Mouse (Mus musculus): ENCODE data around the gene Gm8206. TPM values are rescaled to one million over a fixed set of nuclear protein-coding genes. Genes with fewer than 3 reads are reported as not detected.
"Not testable (repeated sequence)": the region's sequence is repeated elsewhere in the genome, so short reads cannot be mapped to it uniquely, and the experiment has no call there.

The Gm8206 gene
- polyA plus RNA-seq (2012; rRNA removed) = 0.05 TPM in 1 of 2 replicates, not detected in the other

- H3K4me1 ChIP-seq (replicated peaks; ENCODE audit: control insufficient read depth, insufficient read depth, low read length); DNase-seq; H3K27me3 ChIP-seq (ENCODE audit: control insufficient read depth, insufficient read depth, low read length); H3K36me3 ChIP-seq (ENCODE audit: control insufficient read depth, insufficient read depth, low read length); H3K27ac ChIP-seq (ENCODE audit: control insufficient read depth, insufficient read depth, low read length); H3K4me3 ChIP-seq (ENCODE audit: control insufficient read depth, insufficient read depth, low read length): not testable (repeated sequence)
- WGBS = 93% methylated on average over 3 of the region's 3 CpGs
Observed at GRCm38 (mm10) chr14:6093842-6094241, at the start of gene Gm8206. TSS of gene Gm8206 (minus strand) at chr14:6093942.

DNA sequence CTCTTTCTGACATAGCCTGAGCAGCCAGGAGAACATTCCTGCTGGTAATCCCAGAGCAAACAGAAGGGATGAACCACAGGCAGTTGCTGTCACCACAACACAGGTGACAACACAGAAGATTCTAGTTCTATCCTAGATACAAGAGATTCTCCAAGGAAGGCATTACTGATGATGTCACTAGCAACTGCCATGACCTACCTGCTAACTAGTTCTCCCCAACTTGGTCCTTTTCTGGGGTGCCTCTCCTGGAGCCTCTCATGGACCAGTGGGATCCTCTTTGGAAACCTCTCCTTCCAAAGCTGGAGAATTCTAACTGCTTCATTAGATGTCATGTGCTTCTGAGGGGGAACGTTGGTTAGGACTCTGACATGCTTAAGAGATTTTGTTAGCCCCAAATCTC lies 32.0 kb upstream of the Gm8206 start, which contains the start of gene Gm3476:
Gene Gm3476 (minus strand): TSS at position 101 of the 400 bp plus-strand sequence.
- H3K4me3 ChIP-seq (ENCODE audit: control insufficient read depth, insufficient read depth, low read length); H3K4me1 ChIP-seq (replicated peaks; ENCODE audit: control insufficient read depth, insufficient read depth, low read length); H3K27ac ChIP-seq (ENCODE audit: control insufficient read depth, insufficient read depth, low read length); DNase-seq; H3K36me3 ChIP-seq (ENCODE audit: control insufficient read depth, insufficient read depth, low read length); H3K27me3 ChIP-seq (ENCODE audit: control insufficient read depth, insufficient read depth, low read length): not testable (repeated sequence)
- no CpG with 5 or more reads among the region's 1 CpGs for WGBS

GRCm38 (mm10) chr14:6108272-6108925 lies 14.7 kb upstream of the Gm8206 start, which contains the start of gene Gm3468:
TSS of gene Gm3468 (minus strand) at chr14:6108665.
- DNase-seq = peak; percentile 30
- H3K36me3 ChIP-seq (ENCODE audit: control insufficient read depth, insufficient read depth, low read length); H3K4me3 ChIP-seq (ENCODE audit: control insufficient read depth, insufficient read depth, low read length); H3K27ac ChIP-seq (ENCODE audit: control insufficient read depth, insufficient read depth, low read length); H3K27me3 ChIP-seq (ENCODE audit: control insufficient read depth, insufficient read depth, low read length); H3K4me1 ChIP-seq (replicated peaks; ENCODE audit: control insufficient read depth, insufficient read depth, low read length): not testable (repeated sequence)
- 4% methylated on average over 42 of the region's 51 CpGs for WGBS

DNA sequence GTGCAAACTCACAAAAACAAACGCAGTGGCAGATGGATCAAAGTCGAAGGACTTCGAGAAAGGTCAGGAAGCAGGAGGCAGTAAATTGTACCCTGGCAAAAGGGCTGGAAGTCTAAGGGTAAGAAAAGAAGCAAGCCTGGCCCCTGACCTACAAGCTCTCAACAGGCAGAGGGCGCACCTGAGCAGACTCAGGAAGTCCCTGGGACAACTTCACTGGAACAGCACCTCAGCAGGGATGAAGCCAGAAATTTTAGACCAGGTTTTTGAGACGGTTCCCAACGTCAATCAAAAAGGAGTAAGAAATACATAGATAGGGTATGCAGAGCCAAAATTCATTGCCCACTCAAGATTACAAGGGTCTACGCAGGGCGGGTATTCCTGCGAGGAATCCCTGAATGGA lies 13.8 kb upstream of the Gm8206 start:
- 18% methylated on average over 9 of the region's 9 CpGs for WGBS
- H3K27me3 ChIP-seq (ENCODE audit: control insufficient read depth, insufficient read depth, low read length); H3K36me3 ChIP-seq (ENCODE audit: control insufficient read depth, insufficient read depth, low read length); H3K4me1 ChIP-seq (replicated peaks; ENCODE audit: control insufficient read depth, insufficient read depth, low read length); H3K4me3 ChIP-seq (ENCODE audit: control insufficient read depth, insufficient read depth, low read length); DNase-seq; H3K27ac ChIP-seq (ENCODE audit: control insufficient read depth, insufficient read depth, low read length): not testable (repeated sequence)

DNA sequence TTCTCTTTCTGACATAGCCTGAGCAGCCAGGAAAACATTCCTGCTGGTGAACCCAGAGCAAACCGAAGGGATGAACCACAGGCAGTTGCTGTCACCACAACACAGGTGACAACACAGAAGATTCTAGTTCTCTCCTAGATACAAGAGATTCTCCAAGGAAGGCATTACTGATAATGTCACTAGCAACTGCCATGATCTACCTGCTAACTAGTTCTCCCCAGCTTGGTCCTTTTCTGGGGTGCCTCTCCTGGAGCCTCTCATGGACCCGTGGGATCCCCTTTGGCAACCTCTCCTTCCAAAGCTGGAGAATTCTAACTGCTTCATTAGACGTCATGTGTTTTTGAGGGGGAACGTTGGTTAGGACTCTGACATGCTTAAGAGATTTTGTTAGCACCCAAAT lies 35.6 kb downstream of the Gm8206 start, which contains the start of gene Gm6337:
Gene Gm6337 (minus strand): TSS at position 101 of the 400 bp plus-strand sequence.
- H3K36me3 ChIP-seq (ENCODE audit: control insufficient read depth, insufficient read depth, low read length); H3K4me1 ChIP-seq (replicated peaks; ENCODE audit: control insufficient read depth, insufficient read depth, low read length); DNase-seq; H3K27ac ChIP-seq (ENCODE audit: control insufficient read depth, insufficient read depth, low read length); H3K27me3 ChIP-seq (ENCODE audit: control insufficient read depth, insufficient read depth, low read length); H3K4me3 ChIP-seq (ENCODE audit: control insufficient read depth, insufficient read depth, low read length): not testable (repeated sequence)
- WGBS = 90% methylated on average over 4 of the region's 4 CpGs

- WGBS = 90% methylated on average over 7 of the region's 7 CpGs
- peak; percentile 2 for DNase-seq
Observed at GRCm38 (mm10) chr14:5987136-5987535, 106.6 kb downstream of the Gm8206 start.

GRCm38 (mm10) chr14:5979037-5979436 lies 114.7 kb downstream of the Gm8206 start, which contains the start of gene Gm3453:
TSS of gene Gm3453 (minus strand) at chr14:5979137.
- not testable (repeated sequence) for H3K27me3 ChIP-seq (ENCODE audit: control insufficient read depth, insufficient read depth, low read length); DNase-seq; H3K36me3 ChIP-seq (ENCODE audit: control insufficient read depth, insufficient read depth, low read length); H3K4me1 ChIP-seq (replicated peaks; ENCODE audit: control insufficient read depth, insufficient read depth, low read length); H3K27ac ChIP-seq (ENCODE audit: control insufficient read depth, insufficient read depth, low read length); H3K4me3 ChIP-seq (ENCODE audit: control insufficient read depth, insufficient read depth, low read length)
- 67% methylated on average over 2 of the region's 2 CpGs for WGBS

More at GRCm38 (mm10) chr14:5987136-5987535, 106.6 kb downstream of the Gm8206 start:
- not testable (repeated sequence) for H3K27ac ChIP-seq (ENCODE audit: control insufficient read depth, insufficient read depth, low read length); H3K36me3 ChIP-seq (ENCODE audit: control insufficient read depth, insufficient read depth, low read length); H3K4me3 ChIP-seq (ENCODE audit: control insufficient read depth, insufficient read depth, low read length); H3K27me3 ChIP-seq (ENCODE audit: control insufficient read depth, insufficient read depth, low read length); H3K4me1 ChIP-seq (replicated peaks; ENCODE audit: control insufficient read depth, insufficient read depth, low read length)

Other genes with a start within 250 kb of the Gm8206 start
- gene Gm8237, start 213.6 kb downstream of the Gm8206 start, polyA plus RNA-seq (2012; rRNA removed) = not detected in 2 replicates
- gene Gm3248, start 132.2 kb downstream of the Gm8206 start, polyA plus RNA-seq (2012; rRNA removed) = not detected in 2 replicates
- not detected in 2 replicates for gene Gm3453, start 114.8 kb downstream of the Gm8206 start, polyA plus RNA-seq (2012; rRNA removed)
- gene Gm6337, start 35.7 kb downstream of the Gm8206 start, polyA plus RNA-seq (2012; rRNA removed) = 0.11 TPM in 1 of 2 replicates, not detected in the other
- gene Gm3468, start 14.7 kb upstream of the Gm8206 start, polyA plus RNA-seq (2012; rRNA removed) = 0.19 and 0.53 TPM in 2 replicates
- gene Gm3476, start 31.9 kb upstream of the Gm8206 start, polyA plus RNA-seq (2012; rRNA removed) = not detected in 2 replicates
- gene Gm21560, start 125.3 kb upstream of the Gm8206 start, polyA plus RNA-seq (2012; rRNA removed) = 0.04 TPM in 1 of 2 replicates, not detected in the other
- 0.06 and 0.51 TPM in 2 replicates for gene Gm3411, start 193.3 kb upstream of the Gm8206 start, polyA plus RNA-seq (2012; rRNA removed)
- not detected in 2 replicates for gene Gm21103, start 210.9 kb upstream of the Gm8206 start, polyA plus RNA-seq (2012; rRNA removed)
- gene Gm3618, start 249.7 kb upstream of the Gm8206 start, polyA plus RNA-seq (2012; rRNA removed) = not detected in 2 replicates

All from thymus, adult 2 months (tissue).